Mouse (Mus musculus): ENCODE data around the gene Pglyrp2.

Gene Pglyrp2

DNA sequence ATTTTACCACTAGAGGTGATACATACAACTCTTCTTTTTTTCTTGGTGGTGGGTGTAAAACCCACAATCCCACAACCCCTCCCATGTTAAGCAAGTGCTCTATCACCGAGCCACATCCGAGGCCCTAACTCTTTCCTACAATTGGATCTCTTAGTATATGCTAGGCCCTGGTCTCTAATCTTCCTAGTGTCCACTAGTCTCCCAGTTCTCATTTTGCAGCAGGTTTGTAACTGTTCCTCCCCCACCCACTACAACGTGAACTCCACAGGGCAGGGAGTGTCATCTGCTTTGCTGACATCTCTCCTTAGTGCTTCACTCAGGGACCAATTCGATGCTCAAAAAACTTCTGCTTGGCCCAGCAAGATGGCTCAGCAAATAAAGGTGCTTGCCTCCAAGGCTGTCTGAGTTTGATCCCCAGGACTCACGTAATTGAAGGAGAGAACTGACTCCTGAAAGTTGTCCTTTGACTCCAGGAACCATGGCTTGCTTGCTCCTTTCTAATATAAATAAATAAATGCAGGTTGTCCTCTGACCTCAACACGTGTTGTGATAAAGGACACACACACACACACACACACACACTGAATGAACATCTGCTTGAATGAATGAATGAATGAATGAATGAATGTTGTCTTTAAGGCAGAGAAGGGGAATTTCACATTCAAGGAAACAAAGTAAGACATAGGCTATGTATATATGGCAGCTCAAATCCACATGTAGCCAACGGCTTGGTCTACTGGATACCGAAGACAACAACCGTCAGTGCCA lies 21.8 kb downstream of the Pglyrp2 start:
- no peak for DNase-seq (ENCODE audit: low spot score in 2 of 2)

DNA sequence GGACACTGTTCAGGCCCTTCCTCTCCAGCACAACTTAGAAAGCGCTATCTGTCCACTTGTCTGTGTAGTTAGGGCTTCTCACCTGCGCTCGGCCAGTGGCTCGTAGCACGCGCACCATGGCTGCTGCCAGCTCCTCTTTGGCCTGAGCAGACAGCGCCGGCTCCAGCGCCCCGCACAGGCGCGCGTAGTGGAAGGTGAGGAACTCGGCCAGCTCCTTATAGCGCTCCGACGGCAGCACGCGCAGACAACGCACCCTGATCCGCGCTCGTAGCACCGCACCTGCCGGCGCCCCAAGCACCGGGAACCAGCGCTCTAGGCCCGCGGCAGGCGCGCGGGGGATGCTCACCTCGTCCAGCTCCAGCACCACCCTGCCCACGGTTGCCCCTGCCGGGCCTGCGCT lies 27.7 kb downstream of the Pglyrp2 start:
- no peak for DNase-seq (ENCODE audit: low spot score in 2 of 2)

DNA sequence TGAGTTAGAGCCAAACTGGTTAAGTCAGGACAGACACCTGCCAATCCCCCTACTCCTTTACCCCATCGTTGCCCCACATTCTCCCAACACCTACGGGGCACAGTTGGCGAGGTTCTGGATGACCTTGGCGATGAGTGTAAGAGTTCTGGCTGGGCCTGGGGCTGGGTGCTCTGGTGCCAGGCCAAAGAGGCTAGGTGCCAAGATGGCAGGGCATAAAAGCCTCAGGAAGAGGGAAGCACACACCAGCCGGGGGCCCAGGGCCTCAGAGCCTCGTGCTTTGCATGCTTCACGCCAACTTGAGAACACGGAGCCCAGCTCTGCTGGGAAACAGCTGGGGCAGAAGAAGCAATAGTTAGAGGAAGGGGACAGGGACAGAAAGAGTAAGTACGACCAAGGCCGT lies 30.0 kb downstream of the Pglyrp2 start:
- DNase-seq (ENCODE audit: low spot score in 2 of 2), result no peak

DNA sequence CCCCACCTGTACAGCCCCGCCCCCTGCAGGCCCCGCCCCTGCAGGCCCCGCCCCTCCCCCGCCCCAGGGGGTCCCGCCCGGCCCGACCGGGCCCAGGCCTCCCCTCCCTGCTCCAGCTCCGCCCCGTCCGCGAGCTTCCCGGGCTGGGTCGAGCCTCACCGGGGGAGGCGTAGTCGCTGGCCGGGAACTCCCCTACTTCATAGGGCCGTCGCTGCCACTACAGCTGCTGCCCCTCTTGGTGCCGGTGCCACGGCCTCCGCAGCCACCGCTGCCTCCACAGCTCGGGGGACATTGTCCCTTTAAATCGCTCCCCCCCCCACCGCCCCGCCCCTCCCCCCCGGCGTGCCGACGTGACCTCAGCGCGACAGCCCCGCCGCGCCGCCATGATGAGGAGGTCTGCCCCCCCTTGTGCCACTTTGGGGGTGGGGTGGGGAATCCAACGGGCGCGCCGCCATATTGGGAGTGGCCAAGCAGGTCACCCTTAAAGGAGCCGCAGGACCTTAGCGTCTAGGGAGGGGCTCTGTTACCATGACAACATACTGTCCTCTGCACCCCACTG lies 34.8 kb downstream of the Pglyrp2 start, which contains the start of gene Wiz:
Wiz (minus strand) TSS at position 339 of the 559 bp plus-strand sequence.
- DNase-seq (ENCODE audit: low spot score in 2 of 2), result peak; percentile 89 to 93

DNA sequence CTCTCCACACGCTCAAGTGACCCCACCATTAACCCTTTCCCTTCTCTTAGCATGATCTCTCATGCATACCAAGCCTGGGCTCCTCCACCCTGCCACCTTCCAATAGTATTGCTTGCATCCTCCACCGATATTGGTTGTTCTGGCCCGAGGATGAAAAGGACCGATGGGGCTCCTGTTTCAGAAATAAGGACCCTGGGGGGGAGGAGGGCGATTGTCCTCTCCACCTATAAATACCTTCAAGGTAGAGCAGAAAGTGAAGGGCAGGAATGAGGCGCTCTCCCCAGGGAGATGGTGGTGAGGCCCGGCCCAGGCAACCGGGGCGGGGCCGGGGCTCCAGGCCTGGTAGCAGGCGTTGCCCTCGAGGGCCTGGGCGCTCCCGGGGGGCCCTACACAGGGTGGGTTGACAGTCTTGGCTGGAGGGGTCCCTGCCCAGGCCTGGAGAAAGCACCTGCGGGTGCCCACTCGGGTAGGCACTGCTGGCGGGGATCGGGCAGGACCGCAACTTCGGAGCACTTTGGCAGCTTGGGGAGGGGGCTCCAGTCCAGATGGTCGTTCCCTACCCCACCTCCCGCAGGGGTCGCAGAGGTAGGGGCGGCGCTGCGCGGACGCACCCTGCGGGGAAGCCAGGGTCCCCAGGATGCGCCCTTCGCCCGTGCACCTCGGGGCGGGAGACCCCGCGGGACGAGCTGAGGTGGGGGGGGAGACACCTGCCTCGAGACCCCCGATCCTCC lies 35.4 kb downstream of the Pglyrp2 start:
- peak in 1 of 2 experiments; percentile 44 for DNase-seq (ENCODE audit: low spot score in 2 of 2)

DNA sequence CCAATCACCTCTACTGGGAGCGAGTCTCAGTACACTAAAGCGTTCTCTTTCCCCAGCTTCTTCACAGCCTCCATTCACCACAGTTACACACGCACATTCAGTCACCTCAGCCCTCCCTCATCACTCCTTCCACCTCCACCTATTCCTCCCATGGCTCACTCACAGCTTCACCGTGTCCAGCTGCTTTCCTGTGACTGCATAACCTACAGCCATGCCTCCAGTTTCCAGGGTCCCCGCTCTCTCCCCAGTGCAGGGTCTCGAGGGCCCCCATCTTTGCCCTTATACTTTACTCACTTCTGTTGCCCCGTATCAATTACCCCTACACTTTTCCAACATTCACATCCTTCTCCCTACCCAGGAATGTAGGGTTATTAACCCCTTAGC lies 36.0 kb downstream of the Pglyrp2 start:
- no peak for DNase-seq (ENCODE audit: low spot score in 2 of 2)

DNA sequence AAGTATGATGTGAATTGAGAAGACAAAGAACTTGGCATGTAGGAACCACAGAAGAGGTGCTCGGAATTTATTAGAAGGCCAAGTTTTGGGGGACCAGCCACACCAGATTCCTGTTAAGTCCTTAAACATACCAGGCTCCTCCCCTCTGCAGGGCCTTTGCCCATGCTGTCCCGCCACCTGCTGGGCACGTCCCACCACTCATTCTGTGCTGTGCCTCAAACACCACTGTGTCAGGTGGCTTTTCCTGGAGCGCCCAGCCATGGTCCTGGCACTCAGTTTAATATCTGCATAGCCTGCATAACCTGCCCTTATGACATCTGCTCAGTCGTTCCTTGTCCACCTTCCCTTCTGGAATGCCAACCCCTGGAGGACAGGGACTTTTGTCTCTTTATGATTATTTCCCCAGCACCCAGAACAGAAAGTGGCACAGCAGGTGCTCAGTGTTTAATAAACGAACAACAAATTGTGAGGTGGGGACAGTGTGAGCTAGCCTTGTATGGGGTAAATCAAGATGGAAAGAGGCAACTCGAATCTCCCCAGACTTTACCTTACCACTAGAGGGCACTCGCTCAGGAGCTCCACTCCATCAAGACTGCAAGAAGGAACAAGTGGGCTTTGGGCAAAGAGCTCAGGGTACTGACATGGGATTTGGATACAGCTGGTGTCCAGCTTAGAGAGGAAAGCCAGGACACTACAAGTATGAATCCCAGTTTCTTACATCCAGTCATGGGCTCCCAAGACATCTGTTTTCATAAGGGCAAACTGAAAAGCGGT lies 37.1 kb downstream of the Pglyrp2 start:
- DNase-seq (ENCODE audit: low spot score in 2 of 2), result peak in 1 of 2 experiments; percentile 23

DNA sequence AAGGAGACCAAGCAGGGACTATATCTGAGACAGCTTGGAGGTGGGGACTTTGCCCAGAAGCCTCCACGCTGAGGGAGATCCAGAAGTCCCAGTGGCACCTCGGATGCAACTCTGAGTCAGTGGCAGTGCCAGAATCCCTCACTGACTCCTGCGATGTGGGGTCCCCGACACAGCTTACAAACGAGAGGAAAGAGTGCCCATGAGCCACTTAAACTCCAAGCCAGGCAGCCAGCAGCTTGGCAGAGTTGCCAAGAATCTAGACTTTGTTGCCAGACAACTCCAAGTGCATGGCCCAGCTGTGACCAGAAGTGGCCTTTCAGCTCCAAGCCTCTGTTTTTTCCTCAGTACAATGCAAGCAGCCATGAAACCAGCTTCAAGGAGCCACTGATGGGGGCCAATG lies 40.3 kb downstream of the Pglyrp2 start:
- no peak for DNase-seq (ENCODE audit: low spot score in 2 of 2)

DNA sequence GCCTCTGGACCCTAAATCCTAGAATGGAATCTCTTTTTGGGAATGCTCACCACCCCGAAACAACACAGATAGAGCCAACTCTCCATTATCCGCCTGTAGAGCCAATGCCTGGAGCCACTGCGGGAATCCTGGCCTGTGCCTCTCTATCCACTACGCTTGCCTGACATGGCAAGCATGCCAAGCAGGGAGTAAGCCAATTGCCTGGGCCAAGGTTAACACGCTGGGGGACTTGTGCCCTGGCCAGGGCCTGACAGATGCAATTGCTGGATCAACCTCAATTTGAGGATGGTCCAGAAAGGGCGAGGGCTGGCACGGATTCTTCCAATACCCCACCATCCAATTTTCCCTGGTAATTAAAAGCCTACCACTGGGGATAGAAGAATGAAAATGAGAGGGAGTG lies 41.4 kb downstream of the Pglyrp2 start:
- no peak for DNase-seq (ENCODE audit: low spot score in 2 of 2)

DNA sequence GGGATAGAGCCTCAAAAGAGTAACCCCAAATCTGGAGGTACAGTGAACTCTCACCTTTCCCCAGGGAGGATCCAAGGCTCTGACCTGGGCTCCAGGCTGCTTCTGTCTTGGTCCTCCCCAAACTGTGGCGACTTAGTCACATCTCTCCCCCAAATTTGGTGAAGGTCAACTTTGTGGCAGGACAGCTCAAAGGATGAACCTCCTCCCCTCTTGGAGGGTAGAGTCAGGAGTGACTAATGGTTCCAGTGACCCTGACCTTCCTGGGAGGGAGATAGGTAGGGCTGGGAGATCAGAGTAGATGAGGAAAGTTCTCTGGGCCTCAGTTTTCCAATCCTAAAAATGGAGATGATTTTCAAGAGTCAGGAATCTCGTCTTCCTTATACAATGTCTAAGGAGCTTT lies 45.2 kb downstream of the Pglyrp2 start:
- no peak for DNase-seq (ENCODE audit: low spot score in 2 of 2)

DNA sequence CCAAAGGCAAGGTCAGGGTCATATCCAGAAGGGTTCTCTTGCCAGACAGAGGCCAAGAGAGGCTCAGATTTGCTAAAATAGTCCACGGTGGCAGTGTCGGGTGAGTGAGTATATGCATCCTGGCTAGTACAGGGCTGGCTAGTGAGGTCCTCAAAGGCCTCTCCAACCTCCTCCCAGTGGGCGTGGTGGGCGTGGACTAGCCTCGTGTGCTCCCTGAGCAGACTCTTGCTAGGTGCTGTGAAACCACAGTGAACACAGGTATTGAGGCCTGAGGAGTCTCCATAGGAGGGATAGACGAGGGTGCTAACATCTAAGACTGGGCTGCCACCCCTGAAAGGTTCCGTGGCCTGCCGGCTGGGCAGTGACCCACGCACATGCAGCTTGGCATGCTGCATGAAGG lies 46.8 kb downstream of the Pglyrp2 start:
- DNase-seq (ENCODE audit: low spot score in 2 of 2), result no peak

DNA sequence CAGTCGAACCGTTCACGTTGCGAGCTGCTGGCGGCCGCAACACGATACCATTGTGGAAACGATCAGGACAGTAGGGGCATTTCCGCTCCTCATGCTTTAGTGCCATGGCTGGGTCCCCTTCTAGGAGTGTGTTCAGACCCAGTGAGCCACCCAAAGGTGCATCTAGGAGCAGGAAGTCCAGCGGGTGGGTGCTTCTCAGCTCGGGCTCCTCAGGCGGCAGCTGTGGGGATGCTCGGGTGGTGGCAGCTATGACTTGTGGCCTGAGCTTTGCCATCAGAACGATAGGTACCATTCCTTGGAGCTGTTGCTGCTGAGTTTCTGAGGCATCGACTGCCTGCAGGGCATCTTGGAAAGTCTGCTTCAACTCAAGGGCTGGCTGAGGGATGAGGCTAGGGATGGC lies 47.5 kb downstream of the Pglyrp2 start:
- no peak for DNase-seq (ENCODE audit: low spot score in 2 of 2)

DNA sequence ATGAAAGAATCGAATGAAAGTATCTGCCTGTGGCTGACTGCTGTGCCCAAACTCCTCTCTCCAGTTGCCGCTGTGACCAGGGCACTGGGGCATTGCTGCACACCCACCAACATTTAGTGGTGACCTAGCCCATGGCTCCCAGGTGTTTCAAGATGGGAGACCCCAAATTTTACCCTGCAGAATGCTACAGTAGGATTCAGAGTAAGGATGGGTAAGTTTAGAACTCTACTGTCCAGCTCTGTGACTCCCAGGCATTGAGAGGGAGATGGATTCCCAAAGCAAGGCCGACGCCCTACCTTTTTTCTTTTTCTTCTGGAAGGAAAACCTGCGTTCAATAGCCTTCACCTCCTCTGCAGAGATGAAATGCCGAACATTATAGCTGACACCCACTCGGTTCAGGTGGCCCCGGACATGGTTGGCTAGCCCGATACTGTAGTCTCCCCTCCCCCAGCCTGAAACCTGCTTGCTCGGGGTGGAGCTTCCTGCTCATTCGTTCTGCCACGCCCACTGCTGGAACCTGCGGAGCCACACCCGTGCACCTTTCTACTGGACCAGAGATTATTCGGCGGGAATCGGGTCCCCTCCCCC lies 54.9 kb downstream of the Pglyrp2 start:
- no peak for DNase-seq (ENCODE audit: low spot score in 2 of 2)

DNA sequence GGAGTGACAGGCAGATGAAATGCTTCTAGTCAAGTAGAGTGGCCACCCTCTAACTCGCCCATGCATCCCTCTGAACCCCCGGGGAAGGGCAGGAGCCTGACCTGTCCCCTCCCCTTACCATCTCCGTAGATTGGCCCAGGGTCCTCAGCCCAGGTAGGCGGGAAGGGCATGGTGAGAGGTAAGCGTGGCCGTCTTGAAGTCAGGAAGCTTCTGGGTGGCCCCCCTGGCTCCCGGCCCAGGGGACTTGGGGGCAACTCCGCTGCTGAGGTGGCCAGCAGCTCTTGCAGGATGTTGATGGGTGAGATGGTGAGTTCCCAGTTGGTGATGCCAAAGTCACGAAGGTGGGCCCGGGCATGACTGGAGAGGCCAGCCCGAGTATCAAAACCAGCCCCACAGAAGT lies 56.3 kb downstream of the Pglyrp2 start:
- no peak for DNase-seq (ENCODE audit: low spot score in 2 of 2)

DNA sequence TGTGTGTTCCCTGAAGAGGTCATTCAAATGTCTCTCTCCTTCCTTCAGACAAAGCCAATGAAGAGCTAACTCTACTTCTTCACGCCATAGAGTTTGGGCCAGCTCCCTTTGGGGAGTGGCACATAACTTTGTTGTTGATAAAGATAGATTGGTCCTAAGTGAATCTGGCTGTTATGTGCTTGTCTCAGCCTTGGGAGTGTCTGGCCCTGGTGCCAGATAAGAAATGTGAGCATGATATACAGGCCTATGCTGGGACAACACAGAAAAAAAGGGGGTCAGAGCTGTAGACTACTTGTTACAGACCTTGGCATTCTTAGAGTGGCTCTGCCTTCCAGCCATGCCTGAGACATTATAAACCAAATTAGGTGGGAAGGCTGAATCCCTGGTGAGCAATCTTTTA lies 58.7 kb downstream of the Pglyrp2 start:
- no peak for DNase-seq (ENCODE audit: low spot score in 2 of 2)

DNA sequence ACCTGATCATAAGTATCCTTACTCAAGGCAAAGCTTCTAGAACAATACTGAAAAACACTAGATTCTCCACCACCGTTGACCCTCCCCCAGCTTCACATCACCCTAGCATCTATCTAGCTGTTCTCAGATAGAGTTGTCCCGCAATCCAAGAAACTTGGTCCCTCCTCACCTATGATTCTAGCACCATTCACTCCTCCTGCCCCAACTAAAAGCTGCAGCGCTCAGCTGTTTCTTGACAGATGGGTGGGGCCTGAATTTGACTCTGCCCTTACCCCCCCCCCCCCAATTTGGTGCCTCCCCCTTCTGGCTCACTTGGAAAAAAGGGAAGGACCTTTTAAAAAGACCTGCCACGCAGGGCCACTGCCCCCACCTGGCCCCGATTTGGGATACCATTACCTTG lies 59.1 kb downstream of the Pglyrp2 start:
- DNase-seq (ENCODE audit: low spot score in 2 of 2), result no peak

DNA sequence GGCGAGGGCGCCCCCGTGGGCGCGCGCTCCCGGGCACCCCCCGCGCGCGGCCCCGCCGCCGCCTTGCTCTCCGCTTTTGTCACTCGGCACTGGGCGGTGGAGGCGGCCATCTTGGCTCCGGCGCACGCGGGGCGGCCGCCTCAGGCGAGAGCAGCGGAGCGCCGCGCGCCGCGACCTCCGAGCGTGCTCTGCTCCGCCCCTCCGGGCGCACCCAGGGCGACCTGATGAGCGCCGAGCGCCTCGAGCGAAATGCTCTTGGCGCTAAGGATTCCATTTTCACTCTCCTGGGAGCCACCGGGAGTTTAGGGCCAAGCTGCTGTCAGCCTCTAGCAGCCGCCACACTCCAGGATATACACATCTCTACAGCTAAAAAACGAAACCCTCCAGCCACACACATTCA lies 59.6 kb downstream of the Pglyrp2 start:
- peak; percentile 75 to 85 for DNase-seq (ENCODE audit: low spot score in 2 of 2)

DNA sequence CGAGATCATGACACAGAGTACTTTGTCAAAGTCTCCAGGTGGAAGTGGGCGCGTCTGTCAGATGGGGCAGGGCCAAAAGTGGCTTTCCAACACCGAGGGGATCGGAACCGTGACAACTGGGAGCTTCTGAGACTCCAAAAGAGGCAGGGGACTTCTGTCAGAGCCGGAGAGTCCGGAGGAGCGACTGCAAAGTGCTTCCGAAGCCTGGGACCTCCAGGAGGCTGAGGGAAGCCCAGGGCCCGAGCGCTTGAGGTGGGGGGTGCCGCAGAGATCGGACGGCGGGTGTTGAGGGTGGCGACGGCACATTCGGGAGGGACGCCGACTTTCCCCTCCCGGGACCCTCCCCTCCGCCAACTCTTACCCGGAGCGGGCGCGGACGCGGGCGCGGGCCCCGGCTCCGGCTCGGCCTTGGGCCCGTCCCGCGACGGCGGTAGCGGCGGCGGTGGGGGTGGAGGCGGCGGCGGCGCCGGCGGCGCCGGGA lies 60.1 kb downstream of the Pglyrp2 start:
- DNase-seq (ENCODE audit: low spot score in 2 of 2), result peak in 1 of 2 experiments; percentile 33

DNA sequence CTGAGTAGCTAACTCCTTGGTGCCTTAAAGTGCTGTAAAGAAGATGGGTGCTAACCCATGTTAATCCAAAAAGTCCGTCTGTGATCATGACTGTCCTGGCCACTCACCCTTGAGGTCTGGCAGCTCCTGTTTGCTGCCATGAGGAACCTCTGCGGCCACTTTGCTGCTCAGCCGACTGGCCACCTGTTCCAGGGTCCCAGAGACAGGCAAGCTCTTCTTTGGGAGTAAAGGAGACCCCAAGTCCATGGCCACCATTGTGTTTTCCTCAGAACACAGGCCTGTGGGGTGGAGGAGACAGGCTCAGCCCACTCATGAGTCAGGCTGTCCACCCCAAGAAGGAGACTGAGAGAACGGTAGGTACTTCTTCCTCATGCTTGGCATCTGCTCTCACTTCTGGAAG lies 61.3 kb downstream of the Pglyrp2 start:
- DNase-seq (ENCODE audit: low spot score in 2 of 2), result no peak
